Mouse (Mus musculus) kidney, adult 2 months (tissue): ENCODE measurements around the gene Foxp1.

ENCODE experiments used
- CTCF ChIP-seq: fragments of 200-500 bp; conservative IDR thresholded peaks from 2 replicates; pipeline ENCODE4 v1.5.1; 2011; ENCODE audit warnings: low read depth, mild to moderate bottlenecking, control low read depth, low read length, moderate library complexity, mixed read lengths; ENCODE audit not compliant: insufficient read depth, insufficient read length
- POLR2A ChIP-seq: fragments of 200-500 bp; IDR thresholded peaks from one replicate; pipeline ENCODE4 v1.6.1; 2011; ENCODE audit warnings: low read depth, low read length, control low read depth

DNA sequence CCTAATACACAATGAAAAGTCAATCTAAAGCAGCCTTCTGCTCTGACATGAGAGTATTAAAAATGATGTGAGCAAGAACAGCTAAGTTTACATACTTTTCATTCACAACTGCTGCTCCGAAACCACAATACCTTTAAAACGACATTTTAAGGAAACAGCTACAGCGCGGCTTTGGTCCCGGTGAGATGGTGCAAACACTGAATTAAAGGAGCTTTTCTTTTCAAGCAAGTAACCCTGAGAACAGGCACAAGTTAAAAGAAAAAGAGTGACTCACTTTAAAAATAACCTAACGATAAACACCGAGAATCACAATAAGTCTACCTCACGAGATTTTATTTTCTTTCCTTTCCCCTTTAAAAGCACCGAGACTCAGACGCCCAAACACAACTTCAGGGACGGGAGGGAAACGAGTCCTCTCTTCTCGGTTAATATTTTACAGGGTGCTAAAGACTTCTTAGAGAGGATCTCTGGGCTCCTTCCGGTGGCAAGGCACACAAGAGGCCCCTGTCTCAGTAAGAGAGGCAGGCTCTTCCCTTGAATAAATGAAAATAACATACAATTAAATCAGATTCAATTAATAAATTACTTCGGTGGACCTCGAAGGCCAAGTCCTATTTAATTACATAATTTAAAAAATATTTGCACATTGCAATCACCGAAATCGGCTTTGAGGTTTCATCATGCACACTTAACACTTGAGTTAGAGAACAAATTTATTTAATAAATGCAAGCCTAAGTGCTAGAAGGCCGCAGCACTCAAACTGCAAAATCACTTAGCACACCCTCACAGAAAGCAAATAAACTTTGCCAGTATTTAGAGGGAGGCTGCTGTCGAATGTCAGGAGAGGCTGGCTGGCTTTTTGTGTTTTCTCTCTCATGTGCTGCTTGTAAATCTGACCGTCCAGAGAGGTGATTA lies 246.9 kb downstream of the Foxp1 start:
- no peak for TF ChIP-seq POLR2A
- TF ChIP-seq CTCF: no peak
